Mouse (Mus musculus): ENCODE measurements around the gene Cntd1. TPM values are rescaled to one million over a fixed set of nuclear protein-coding genes. Genes with fewer than 3 reads are reported as not detected.

Gene Cntd1
- total and polyA plus RNA-seq, 2 experiments from 2014 or later = 0.25 TPM; not detected in 1

DNA sequence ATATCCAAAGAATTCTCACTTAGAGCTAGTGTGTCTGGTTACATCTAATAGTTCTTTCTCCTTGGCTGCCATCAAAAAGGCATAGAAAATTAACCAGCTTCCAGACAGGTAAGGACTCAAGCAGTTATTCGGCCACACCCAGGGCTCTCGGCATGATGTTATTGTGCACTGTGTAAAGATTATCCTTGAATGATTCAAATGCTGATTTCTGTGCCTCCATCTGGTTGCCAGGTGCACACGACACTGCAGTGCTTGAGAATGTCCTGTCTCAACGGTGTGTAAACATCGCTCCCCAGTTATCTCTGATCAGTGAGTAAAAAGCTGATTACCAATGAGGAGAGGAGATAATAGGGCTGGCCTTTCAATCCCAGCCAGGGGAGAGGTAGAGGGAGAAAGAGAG lies 28.9 kb downstream of the Cntd1 start:
- Histone ChIP-seq H3K27me3 (ENCODE audit: insufficient read depth, low read length) (no peaks in the 10 kb centered on the region), H3K4me3 (ENCODE audit: low read depth, low read length) (no peak overlapping the region), H3K27ac (ENCODE audit: low read depth, low read length) (no peak overlapping the region), H3K4me1 (ENCODE audit: insufficient read depth, low read length) (no peaks in the 10 kb centered on the region), H3K9ac (replicated peaks; ENCODE audit: low read length, poor library complexity, severe bottlenecking) (no peak overlapping the region), H3K36me3 (ENCODE audit: insufficient read depth, low read length) (no peaks in the 10 kb centered on the region), H3K4me2 (ENCODE audit: low read depth, low read length, poor library complexity, severe bottlenecking) (no peak overlapping the region), H3K9me3 (ENCODE audit: low read length) (no peaks in the 10 kb centered on the region)
- DNase-seq (ENCODE audit: low spot score) (no peak), ATAC-seq (ENCODE audit: low FRiP score) (no peak)
- 35% methylated on average over 5 of the region's 5 CpGs for WGBS
- TF ChIP-seq CTCF (IDR thresholded peaks at IDR 0.05) = no peak

DNA sequence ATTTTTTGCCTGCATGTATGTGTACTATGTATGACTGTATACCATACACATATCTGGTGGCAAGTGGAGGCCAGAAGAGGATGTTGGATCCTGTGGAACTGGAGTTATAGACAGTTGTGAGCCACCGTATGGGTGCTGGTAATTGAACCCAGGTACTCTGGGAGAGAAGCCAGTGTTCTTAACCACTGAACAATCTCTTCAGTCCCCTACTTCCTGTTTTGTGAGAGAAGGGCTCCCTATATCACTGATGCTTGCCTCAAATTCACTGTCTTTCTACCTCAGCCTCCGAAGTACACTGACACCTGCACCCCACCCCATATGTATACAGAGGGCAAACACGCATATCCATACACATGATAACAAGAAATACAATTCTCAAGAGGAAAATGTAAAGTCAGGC lies 32.3 kb downstream of the Cntd1 start:
- no peaks in the 10 kb centered on the region for H3K4me1 ChIP-seq (ENCODE audit: insufficient read depth, low read length)
- no peaks in the 10 kb centered on the region for H3K27me3 ChIP-seq (ENCODE audit: insufficient read depth, low read length)
- DNase-seq (ENCODE audit: low spot score) = no peak
- no peaks in the 10 kb centered on the region for H3K9me3 ChIP-seq (ENCODE audit: low read length)
- no peak for ATAC-seq (ENCODE audit: low FRiP score)
- no peak overlapping the region for H3K9ac ChIP-seq (replicated peaks; ENCODE audit: low read length, poor library complexity, severe bottlenecking)
- H3K4me3 ChIP-seq (ENCODE audit: low read depth, low read length) = no peak overlapping the region
- no peaks in the 10 kb centered on the region for H3K36me3 ChIP-seq (ENCODE audit: insufficient read depth, low read length)
- no peak overlapping the region for H3K27ac ChIP-seq (ENCODE audit: low read depth, low read length)
- H3K4me2 ChIP-seq (ENCODE audit: low read depth, low read length, poor library complexity, severe bottlenecking) = no peak overlapping the region
- TF ChIP-seq CTCF (IDR thresholded peaks at IDR 0.05) = no peak
- 83% methylated on average over 3 of the region's 3 CpGs for WGBS

DNA sequence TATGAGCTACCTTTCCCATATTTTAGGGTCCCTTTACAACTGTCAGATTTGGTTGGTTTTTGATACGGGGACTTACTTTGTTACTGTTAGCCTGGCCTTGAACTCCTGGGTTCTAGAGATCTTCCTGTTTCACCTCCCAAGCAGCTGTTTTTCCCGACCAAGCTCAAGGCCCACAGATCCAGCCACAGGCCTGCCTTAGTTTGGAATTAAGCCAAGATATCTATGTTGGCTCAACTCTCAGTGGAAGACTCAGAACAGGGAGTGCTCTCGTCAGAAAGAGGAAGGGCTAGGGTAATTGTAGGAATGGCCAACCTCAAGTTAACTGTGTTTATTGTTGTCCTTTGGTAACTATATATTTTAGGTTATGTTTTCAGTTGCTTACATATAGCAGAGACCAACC lies 33.3 kb downstream of the Cntd1 start:
- Histone ChIP-seq H3K36me3 (ENCODE audit: insufficient read depth, low read length) (no peaks in the 10 kb centered on the region), H3K9ac (replicated peaks; ENCODE audit: low read length, poor library complexity, severe bottlenecking) (no peak overlapping the region), H3K4me3 (ENCODE audit: low read depth, low read length) (no peak overlapping the region), H3K27me3 (ENCODE audit: insufficient read depth, low read length) (no peaks in the 10 kb centered on the region), H3K4me2 (ENCODE audit: low read depth, low read length, poor library complexity, severe bottlenecking) (no peak overlapping the region), H3K27ac (ENCODE audit: low read depth, low read length) (no peak overlapping the region), H3K9me3 (ENCODE audit: low read length) (no peaks in the 10 kb centered on the region), H3K4me1 (ENCODE audit: insufficient read depth, low read length) (peaks cover 6% of the 10 kb centered on the region)
- no peak for DNase-seq (ENCODE audit: low spot score)
- 70% methylated on average over 3 of the region's 3 CpGs for WGBS
- TF ChIP-seq CTCF (IDR thresholded peaks at IDR 0.05) = no peak
- ATAC-seq (ENCODE audit: low FRiP score) = no peak

DNA sequence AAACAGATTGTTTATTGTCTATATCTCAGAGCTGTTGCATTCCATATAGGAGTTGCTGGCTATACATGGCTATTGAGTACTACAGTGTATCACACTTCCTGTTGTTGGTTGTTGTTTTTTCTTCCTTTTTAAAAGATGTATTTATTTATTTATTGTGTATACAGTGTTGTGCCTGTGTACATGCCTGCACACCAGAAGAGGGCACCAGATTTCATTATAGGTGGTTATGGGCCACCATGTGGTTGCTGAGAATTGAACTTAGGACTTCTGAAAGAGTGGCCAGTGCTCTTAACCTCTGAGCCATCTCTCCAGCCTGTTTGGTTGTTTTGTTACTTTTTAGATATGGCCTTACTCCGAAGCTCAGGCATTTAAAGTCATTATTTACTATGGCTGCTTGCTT lies 35.8 kb downstream of the Cntd1 start:
- DNase-seq (ENCODE audit: low spot score) (no peak), ATAC-seq (ENCODE audit: low FRiP score) (no peak)
- Histone ChIP-seq H3K4me3 (ENCODE audit: low read depth, low read length) (no peak overlapping the region), H3K36me3 (ENCODE audit: insufficient read depth, low read length) (peaks cover 9% of the 10 kb centered on the region), H3K27me3 (ENCODE audit: insufficient read depth, low read length) (no peaks in the 10 kb centered on the region), H3K4me1 (ENCODE audit: insufficient read depth, low read length) (peaks cover 7% of the 10 kb centered on the region), H3K27ac (ENCODE audit: low read depth, low read length) (no peak overlapping the region), H3K9ac (replicated peaks; ENCODE audit: low read length, poor library complexity, severe bottlenecking) (no peak overlapping the region), H3K9me3 (ENCODE audit: low read length) (no peaks in the 10 kb centered on the region), H3K4me2 (ENCODE audit: low read depth, low read length, poor library complexity, severe bottlenecking) (no peak overlapping the region)
- 100% methylated on average over 1 of the region's 1 CpGs for WGBS
- TF ChIP-seq CTCF (IDR thresholded peaks at IDR 0.05) = peak; percentile 37

DNA sequence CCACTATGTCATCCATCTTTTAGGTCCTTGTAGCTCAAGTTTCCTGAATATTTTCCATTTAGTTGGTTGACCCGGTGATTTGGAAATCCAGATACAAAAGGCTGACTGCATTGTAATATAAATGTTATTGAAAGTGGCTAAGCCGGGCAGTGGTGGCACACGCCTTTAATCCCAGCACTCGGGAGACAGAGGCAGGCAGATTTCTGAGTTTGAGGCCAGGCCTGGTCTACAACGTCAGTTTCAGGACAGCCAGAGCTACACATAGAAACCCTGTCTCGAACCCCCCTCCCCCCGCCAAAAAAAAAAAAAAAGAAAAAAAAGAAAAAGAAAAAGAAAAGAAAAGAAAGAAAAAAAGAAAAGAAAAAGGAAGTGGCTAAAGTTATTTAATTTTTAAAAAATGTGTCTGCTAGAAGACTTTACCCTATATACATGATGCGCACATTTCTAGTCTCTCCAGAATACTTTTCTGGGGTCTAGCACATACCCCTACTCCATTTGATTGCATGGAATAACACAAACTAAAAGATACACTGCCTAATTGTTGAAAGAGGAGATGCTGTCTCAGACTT lies 36.4 kb downstream of the Cntd1 start:
- 80% methylated on average over 8 of the region's 8 CpGs for WGBS
- no peak for DNase-seq (ENCODE audit: low spot score)
- Histone ChIP-seq H3K4me1 (ENCODE audit: insufficient read depth, low read length) (peaks cover 7% of the 10 kb centered on the region), H3K9ac (replicated peaks; ENCODE audit: low read length, poor library complexity, severe bottlenecking) (0 out of 2 replicates have a peak overlapping the region, but pooled peaks have one; percentile 91), H3K36me3 (ENCODE audit: insufficient read depth, low read length) (peaks cover 14% of the 10 kb centered on the region), H3K9me3 (ENCODE audit: low read length) (no peaks in the 10 kb centered on the region), H3K27ac (ENCODE audit: low read depth, low read length) (peak overlapping the region; percentile 78; the same call in 1 of the 2 replicates), H3K4me2 (ENCODE audit: low read depth, low read length, poor library complexity, severe bottlenecking) (peak overlapping the region; percentile 95), H3K27me3 (ENCODE audit: insufficient read depth, low read length) (no peaks in the 10 kb centered on the region), H3K4me3 (ENCODE audit: low read depth, low read length) (peak overlapping the region; percentile 98)
- ATAC-seq (ENCODE audit: low FRiP score) = no peak
- no peak for TF ChIP-seq CTCF (IDR thresholded peaks at IDR 0.05)

DNA sequence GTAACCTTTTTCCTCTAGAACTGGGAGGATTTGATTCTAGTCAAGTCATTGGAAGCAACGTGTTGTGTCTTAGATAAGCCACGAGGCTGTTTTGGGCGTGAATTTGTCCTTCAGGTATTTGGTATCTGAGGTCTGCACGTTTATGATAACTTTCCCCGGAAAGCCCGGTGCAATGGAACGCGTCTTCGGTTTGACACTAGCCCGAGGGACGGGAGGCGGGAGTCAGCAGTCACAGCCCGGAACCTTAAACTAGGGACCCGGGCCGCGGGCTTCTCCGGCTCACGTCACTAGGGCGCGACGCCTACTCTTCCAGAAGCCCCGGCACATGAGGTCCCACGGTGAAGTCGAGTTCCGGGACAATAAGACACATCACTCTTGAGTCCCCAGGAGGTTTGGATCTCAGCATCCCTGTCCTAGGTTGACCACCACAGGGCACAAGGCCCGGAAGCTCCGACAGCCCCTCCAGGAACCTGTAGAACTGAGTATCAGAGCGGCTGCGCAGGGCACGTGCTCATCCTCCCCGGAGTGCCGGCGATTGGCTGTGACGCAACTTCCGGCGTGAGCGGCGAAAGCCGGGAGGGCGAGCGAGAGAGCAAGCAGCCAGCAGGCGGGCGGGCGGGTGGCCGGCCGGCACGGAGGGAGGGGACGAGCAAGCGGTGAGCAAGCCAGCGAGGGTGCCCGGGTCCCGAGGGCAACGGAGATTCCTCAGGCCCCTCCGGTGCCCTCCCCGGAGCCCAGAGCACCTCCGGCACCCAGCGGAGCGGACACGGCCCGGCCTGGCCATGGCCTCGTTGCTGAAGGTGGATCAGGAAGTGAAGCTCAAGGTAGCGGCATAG lies 37.1 kb downstream of the Cntd1 start, which contains the start of gene Psme3:
TSS of gene Psme3 (plus strand) at position 549 of the 836 bp plus-strand sequence.
- no peaks in the 10 kb centered on the region for H3K27me3 ChIP-seq (ENCODE audit: insufficient read depth, low read length)
- under 1% methylated on average over 56 of the region's 62 CpGs for WGBS
- DNase-seq (ENCODE audit: low spot score) = peak; percentile 93
- peak within 1 kb of the TSS; percentile 95 for H3K4me2 ChIP-seq (ENCODE audit: low read depth, low read length, poor library complexity, severe bottlenecking)
- H3K4me1 ChIP-seq (ENCODE audit: insufficient read depth, low read length) = peaks cover 7% of the 10 kb centered on the region
- H3K4me3 ChIP-seq (ENCODE audit: low read depth, low read length) = peak within 1 kb of the TSS; percentile 98
- peaks cover 21% of the 10 kb centered on the region for H3K36me3 ChIP-seq (ENCODE audit: insufficient read depth, low read length)
- H3K9ac ChIP-seq (replicated peaks; ENCODE audit: low read length, poor library complexity, severe bottlenecking) = peak within 1 kb of the TSS; percentile 91
- ATAC-seq (ENCODE audit: low FRiP score) = peak; percentile 91
- no peaks in the 10 kb centered on the region for H3K9me3 ChIP-seq (ENCODE audit: low read length)
- no peak for TF ChIP-seq CTCF (IDR thresholded peaks at IDR 0.05)
- peak within 1 kb of the TSS; percentile 78 for H3K27ac ChIP-seq (ENCODE audit: low read depth, low read length)

All from midbrain, postnatal 0 days (tissue).